Mouse (Mus musculus) monocyte, adult 5-6 weeks (primary cell): ENCODE results near the gene Scgb3a1. TPM values are rescaled to one million over a fixed set of nuclear protein-coding genes. Genes with fewer than 3 reads are reported as not detected.

Experiments used
- ATAC-seq: fragments of 153-309, 156-312 bp; replicated peaks from 2 replicates; pipeline ENCODE4 v1.8.0; 2017; ENCODE audit warnings: mild to moderate bottlenecking; ENCODE audit not compliant: low TSS enrichment, insufficient number of reproducible peaks, severe bottlenecking, poor library complexity, low FRiP score
- total RNA-seq: library from RNA; stranded (forward); fragments of 200-1000, 200-491, 200-594 nt; gene quantifications from 3 replicates; pipeline ENCODE4 v1.2.3, GENCODE M21; 2017

Gene Scgb3a1
- total RNA-seq, 1 experiment from 2014 or later: not detected

DNA sequence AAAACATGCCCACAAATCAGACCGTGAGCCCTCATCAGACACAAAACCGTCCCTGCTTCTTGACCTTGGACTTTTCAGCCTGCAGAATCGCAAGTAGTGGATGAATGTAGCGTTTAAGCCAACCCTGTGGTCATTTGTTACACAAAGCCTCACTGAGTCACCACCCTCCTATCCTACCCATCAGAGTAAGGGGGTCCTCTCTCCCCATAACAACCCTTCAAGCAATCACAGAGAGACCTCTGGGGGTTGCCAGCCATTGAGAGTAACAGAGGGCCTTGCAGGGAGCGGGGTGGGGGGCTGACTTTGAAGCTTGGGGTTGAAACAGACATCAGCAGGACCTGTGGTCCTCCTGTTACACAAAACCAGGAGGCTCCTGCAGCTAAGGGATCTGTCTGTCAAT lies 8.8 kb upstream of the Scgb3a1 start:
- ATAC-seq: no peak

GRCm38 (mm10) chr11:49655501-49655900 lies 7.9 kb upstream of the Scgb3a1 start:
- ATAC-seq: no peak

- no peak for ATAC-seq
Observed at GRCm38 (mm10) chr11:49658065-49658464, 5.3 kb upstream of the Scgb3a1 start.

- ATAC-seq: no peak
Observed at GRCm38 (mm10) chr11:49658791-49659469, 4.5 kb upstream of the Scgb3a1 start.

- no peak for ATAC-seq
Observed at GRCm38 (mm10) chr11:49659470-49659799, 4.0 kb upstream of the Scgb3a1 start.

DNA sequence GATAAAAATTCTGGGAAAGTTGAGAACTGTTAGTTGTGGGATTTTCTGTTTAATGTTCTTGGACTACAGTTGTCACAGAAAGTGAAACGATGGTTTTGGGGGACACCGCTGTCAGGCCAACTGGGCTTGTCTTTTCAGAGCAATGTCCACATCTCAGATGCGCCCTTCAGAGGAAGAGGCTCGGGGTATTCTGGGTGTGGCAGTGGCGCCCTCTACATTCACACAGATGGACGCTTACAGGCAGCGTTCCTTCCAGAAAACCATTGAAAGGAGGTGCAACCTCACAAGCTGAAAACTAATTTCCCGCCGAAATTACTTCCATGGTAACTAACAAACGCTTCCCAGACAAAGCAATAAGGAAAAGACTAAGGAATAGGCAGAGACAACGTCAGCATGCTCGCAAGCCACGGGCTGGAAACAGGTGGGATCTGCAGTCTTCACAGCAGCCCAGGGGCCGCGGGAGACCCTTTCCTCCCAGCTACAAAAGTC lies 1.1 kb upstream of the Scgb3a1 start:
- ATAC-seq: no peak

- ATAC-seq: no peak
Observed at GRCm38 (mm10) chr11:49664262-49665140, 1.1 kb downstream of the Scgb3a1 start.

DNA sequence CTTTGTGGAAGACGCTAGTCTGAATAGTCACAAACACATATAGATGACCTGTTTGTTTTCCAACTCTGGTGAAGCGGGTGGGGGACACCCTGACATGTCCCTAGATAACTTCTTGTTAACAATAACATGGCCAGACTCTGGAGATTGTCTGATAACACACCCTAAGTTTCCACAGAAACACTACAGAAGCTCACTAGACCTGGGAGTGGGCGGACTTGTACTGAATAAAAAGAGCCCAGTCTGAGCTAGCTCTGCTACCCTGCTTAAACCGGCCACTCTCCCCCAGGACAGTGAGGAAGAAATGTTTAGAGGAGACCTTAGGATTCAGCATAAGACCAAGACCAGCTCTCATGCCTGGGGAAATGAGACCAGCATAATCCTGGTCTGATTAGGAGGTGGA lies 2.1 kb downstream of the Scgb3a1 start:
- ATAC-seq: no peak

- ATAC-seq: no peak
Observed at GRCm38 (mm10) chr11:49673433-49673832, 10.0 kb downstream of the Scgb3a1 start.

GRCm38 (mm10) chr11:49684237-49684973 lies 21.0 kb downstream of the Scgb3a1 start:
- ATAC-seq: no peak

- no peak for ATAC-seq
Observed at GRCm38 (mm10) chr11:49695013-49695412, 31.6 kb downstream of the Scgb3a1 start.

DNA sequence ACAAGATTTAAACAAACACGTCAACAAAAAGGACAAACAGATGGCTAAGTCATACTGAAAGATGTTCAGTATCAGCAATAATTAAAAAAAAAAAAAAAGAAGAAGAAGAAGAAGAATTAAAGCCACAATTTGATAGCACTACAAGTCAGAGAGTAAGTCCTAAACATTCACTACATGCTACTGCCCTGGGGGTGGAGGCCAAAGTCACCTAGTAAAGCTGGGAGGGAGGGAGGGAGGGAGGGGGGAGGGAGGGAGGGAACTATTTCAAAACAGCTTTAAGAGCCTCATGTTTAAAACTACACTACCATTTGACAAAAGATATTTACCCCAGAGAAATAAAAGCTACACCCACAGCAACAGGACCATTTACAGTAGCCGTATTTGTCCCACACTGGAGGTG lies 32.3 kb downstream of the Scgb3a1 start:
- ATAC-seq: no peak

DNA sequence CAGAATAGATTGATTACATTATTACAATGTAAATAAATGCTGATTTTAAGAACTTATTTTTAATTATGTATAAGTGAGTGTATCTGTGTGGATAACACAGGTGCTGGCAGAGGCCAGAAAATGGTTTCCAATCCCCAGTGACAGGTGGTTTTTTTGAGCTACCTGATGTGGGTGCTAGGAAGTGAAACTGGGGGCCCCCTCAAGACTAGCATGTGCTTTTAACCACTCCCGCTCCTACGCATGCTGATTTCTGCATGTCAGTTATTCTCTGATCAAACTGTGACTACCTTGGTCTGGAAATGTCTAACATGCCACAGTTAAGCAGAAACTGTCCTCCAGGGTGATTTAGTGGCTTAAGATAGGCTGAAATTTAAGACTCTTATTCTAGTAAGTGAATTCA lies 33.1 kb downstream of the Scgb3a1 start:
- no peak for ATAC-seq

DNA sequence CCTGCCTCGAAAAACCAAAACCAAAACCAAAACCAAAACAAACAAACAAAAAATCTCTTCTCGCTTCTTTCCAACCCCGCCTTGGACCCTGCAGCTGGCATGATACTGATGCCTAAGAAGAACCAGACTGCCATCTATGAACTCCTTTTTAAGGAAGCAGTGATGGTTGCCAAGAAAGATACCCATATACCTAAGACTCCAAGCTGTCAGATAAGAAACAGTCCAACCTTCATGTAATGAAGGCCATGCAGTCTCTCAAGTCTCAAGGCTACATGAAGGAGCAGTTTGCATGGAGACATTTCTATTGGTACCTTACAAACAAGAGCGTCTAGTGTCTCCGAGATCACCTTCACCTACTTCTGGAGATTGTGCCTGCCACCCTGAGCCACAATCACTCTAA lies 34.4 kb downstream of the Scgb3a1 start:
- no peak for ATAC-seq

DNA sequence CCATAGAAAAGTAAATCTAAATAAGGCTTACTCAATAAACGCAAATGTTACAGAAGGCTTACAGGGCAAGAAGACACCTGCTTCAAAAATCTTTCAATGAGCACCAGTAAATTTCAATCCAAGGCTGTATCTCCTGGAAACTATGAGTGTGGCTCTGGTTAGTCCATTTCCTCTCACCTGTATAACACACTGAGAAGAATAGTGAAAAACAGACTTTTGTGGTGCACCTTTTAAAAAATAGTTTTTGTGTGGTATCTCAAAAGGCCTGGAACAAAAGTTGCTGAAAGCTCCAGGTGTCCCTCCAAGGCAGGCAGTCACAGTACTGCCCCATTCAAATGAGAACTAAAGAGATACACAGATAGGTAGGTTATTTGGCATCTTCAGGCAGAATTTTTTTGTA lies 35.7 kb downstream of the Scgb3a1 start:
- ATAC-seq: no peak

- ATAC-seq: no peak
Observed at GRCm38 (mm10) chr11:49702014-49702413, 38.6 kb downstream of the Scgb3a1 start.

DNA sequence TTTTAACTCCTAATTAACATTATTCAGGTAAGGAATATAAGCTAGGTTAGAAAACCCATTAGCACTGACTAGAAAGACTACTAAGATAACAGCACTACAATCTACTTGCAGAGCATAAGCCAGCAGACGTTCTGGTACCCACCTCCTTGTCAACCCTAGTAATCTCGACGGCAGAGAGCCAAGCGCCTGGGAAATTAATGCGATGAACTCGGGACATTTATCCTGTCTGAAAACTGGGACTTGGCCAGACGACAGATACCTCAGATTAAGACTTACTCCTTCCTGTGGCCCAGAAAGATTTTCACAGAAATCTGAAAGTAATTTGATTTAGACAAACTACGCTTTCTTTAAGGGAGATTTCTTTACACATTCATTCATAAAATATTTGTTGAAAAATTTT lies 41.4 kb downstream of the Scgb3a1 start:
- ATAC-seq: no peak

DNA sequence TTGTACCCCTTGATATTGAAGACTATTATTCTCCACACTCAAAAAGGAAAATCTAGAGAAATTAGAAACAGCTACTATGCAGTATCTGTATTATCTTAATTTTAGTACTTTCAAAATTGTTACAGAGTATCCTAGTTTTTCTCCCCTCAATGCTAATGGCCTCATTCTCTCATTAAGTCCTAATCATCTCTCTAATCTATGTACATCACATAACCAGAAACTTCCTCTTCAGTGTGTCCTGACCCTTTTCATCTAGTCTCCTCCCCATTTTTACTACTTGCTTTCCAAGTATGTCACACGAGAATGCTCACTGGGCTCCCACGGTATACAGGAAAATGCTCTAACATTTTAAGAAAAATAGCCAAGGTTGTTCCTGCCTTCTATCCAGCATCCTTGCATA lies 44.4 kb downstream of the Scgb3a1 start:
- no peak for ATAC-seq

- no peak for ATAC-seq
Observed at GRCm38 (mm10) chr11:49710664-49711063, 47.3 kb downstream of the Scgb3a1 start.
